Mouse (Mus musculus) thymus, postnatal 36 days (tissue): ENCODE data around the gene P2rx1.

Experiments
- DNase-seq, 2 experiments: peaks; one replicate each; pipeline ENCODE4 v3.0.0; 2022; ENCODE audit warnings: mixed read lengths in 2 of 2

P2rx1 gene

DNA sequence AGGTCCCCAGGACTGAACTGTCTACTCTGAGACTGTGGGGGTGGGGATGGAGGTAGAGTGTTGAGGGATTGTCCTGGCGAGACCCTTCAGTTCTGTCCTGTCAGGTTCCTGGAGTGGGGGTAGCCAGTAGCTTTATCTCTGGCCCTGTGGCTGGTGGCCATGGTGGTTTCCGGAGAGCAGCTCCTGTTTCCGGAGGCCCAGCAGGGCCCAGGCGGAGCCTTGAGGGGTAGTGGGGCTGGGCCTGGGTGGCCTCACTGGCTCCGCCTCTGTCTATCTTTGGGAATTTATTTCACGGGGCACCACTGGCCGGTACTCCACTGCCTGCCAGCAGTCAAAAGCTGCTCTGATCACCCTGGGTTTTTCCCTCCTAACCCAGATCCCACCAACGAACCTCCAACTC, at the start of gene P2rx1:
P2rx1 (plus strand) TSS at position 333 of the 400 bp plus-strand sequence.
- no peak for DNase-seq

DNA sequence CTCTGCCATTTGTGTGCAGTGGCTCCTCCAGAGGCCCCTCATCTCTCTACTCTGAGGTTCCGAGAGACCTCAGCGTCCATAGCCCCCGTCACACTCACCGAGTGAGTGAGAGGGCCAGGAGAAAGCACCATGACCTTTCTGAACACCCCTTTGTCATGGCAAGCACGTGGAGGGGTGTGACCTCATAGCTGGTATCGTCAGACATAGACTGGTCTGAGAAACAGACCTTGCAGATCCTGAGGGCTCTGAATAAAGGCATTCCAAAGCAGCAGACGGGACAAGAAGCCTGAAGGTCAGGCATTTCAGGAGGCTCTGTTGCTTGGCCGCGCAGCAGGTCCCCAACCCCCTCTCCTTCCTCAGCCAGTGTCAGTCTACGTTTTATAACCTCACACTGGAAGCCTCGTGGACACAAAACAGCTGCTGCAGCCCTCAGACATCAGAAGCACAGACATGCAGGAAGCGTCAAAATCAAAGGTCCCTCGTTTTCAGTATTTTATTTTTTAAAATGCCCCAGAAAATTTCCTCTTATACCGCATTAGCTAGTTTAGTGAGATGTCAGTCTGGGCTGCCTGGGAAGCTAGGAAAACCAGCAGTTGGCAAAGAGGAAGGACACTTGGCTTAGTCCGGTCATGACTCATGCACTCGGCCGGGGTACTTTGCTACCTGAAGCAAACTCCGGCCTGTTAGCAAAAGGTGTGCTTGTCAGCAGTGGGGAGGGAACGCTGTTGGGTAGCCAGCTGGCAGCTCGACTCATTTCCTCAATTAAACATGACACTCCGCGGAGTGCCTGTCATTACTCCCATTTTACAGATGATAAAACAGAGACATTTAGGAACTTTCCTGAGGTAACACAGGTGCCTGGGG, 47.5 kb upstream of the P2rx1 start:
- DNase-seq, result no peak

DNA sequence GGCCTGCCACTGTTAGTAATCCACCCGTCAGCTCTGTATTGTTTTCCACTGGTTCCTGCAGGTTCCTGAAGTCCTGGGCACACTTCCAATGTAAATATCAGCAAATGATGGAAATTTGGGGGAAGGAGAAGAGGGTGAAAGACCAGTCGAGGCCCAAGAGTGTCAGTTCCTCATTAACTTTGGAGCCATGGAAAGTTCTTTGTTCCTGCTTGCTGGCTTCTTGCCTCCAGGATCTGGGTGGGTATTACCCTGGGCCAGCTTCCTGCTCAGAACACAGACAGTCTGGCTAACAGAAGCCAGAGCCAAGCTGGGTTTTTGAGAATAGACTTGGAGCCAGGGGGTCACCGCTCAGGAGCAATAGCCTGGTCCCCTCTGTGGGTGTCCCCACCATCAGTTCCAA, 46.7 kb upstream of the P2rx1 start:
- DNase-seq, result no peak

DNA sequence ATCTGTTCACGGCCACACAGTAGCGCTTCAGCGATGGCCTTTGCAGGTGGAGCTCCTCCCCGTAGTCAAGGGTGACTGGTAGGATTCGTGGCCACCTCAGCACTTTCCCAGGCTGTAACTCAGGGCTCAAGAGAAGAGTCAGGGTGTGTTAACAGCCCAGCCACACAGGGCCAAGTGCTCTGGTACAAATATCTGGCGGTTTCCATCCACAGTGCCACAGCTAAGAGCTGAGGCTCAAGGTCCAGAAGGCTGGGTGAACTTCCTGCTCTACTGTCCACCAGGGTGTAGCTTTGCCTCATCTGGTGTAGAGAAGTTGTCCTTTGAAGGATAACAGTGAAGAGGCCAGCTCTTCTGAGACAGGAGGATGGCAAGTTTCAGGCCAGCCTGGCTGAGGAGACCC, 46.2 kb upstream of the P2rx1 start:
- no peak for DNase-seq

DNA sequence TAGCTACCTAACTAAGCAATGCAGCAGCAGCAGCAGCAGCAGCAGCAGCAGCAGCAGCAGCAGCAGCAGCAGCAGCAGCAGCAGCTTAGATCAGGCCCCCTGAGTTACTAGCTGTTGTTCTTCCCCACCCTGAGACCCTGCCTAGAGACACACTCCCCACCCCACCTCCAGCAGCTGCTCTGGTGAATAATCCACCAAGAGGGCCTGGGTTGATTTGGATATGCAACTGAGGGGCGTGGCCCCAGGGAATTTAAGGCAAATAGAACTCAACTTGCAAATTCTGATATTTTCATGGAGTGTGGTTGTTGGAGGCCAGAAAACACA, 45.8 kb upstream of the P2rx1 start:
- DNase-seq, result no peak

DNA sequence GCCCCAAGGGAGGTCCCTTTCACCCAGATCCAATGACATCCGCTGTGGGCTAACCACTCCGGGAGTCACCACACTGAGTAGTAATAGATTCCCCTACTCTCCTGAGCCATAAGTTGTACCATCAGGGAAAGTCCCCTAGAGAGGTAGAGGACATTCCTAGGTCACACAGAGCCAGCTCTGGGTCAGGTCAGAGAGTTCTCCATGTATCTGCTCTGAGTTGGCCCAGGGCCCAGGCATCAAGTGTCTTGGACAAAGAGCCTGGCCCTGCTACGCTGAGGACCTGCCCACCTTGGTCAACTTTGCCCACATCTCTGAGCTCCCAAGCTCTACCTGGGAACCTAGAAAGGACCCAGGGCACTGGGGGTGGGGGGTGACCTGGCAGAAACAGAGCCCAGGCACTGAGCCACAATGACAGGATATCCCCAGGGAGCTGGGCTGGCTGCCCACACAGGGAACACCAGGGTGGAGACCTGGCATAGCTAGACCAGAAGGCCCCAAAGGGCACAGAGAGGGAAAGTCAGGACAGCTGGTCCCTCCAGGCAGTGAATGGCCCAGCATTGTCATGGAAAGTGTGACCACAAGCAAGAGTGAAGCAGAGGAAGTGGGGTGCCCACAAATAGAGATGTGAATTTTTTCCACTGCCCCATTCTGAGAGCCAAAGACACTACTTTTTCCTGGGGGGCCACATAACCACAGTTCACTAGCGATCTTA, 45.3 kb upstream of the P2rx1 start:
- DNase-seq, result no peak

DNA sequence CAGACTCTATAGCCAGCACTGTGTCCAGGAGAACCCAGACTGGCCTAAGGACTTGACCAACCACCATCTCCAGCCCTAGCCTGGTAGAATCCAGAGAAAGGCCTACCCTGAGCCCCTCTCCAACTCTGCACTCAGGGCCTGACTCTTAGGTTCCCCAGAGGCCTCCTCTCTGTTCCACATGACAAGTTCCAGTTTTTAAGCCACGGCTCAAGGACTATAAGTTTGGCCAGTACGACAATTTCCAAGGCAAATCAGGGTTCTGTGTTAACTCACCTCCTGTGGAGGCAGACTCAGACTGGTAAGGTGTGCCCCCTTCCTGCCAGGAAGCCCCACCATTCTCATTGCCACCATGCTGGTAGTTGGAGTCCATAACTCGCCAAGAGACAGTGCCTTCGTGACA, 44.7 kb upstream of the P2rx1 start:
- DNase-seq, result no peak

DNA sequence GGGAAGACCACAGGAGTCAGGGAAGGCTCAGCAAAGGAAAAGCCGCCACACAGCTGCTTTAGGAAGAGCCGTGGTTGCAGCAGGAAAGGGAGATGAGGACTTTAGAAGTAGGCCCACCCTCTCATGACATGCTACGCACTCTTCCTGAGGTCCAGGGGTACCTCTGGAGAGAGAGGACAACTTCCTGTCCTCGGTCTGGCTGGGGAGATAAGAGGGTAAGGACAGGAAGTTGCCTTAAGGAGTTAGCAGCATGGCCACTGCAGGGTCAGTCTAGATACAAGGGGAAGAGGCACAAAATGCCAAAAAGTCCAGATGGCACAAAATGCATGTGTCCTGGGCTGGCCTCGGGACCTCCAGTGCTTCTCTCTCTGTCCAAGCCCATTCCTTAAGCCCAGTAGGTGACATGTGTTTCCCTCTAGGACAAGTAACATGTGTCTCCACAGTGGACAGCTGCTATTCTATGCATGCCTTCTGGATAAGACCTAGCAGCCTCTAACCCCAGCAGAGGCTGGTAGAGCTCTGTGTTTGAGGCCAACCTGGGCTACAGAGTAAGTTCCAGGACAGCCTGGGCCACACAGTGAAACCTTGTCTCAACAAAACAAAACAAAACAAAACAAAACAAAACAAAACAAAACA, 43.4 kb upstream of the P2rx1 start:
- DNase-seq, result no peak

DNA sequence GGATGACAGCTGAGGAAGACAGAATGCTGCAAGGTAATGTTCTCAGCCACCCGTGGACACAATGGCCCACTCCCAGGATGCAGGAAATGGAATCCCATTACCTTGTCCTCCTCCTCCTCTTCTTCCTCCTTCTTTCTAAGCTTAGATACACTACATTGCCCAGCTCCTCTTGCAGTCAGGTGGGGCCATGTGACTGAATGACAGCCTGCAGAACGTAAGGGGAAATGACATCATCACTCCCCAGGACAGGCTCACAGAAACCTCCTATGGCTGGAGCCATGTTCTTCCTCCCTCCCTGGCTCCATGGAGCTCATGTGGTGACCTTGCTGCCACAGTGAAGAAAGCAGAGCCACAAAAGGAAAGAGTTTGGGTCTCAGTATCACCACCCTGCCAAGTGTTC, 41.6 kb upstream of the P2rx1 start:
- no peak for DNase-seq

DNA sequence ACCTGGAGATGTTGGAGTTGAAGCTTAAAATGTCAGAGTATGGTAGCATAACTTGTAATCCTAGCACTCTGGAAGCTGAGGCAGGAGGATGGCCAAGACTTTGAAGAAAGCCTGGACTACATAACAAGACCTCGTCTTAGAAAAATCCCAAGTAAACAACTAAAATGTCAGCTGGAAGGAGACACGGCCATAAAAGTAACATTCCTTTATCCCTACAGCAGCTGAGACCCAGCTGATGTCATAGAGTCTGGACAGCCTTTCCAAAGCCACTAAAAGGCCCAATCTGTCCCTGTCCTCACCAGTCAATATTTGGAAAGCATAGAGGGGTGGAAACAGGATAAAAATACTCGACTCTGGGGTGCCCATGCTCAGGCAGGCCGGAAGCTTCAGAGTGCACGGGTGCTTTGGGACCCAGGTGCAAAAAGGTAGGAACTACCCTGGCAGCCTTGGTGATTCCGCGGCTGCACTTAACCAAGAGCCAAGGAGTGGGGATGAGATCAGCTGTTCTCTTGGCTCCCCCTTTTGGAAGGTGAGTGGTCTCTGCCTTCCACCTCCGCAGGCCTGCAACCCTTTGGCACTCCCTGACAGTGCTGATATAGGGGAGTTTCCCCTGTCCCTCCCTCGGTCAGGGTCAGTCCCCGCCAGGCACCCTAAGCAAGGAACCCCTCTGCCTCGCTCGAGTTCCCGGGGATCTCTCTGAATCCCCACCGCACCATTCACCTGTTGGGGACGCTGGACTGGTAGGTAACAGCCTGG, 38.8 kb upstream of the P2rx1 start:
- peak; percentile 35 to 46 for DNase-seq

DNA sequence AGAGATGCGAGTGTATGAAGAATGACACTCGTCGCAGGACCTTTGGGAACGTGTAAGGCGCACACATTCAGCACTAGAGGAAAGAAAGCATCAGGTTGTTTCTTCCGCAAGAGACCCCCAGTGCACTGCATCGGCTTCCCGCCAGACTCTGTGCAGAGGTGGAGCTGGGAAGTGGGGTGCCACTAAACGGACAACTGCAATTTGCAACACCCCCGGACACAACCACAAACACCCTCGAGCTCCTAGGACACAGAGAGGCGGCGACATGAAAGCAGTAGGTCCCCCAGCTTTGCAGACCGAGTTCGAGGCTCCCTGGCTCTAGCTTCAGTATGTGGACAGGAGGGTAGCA, 38.2 kb upstream of the P2rx1 start:
- DNase-seq, result no peak

DNA sequence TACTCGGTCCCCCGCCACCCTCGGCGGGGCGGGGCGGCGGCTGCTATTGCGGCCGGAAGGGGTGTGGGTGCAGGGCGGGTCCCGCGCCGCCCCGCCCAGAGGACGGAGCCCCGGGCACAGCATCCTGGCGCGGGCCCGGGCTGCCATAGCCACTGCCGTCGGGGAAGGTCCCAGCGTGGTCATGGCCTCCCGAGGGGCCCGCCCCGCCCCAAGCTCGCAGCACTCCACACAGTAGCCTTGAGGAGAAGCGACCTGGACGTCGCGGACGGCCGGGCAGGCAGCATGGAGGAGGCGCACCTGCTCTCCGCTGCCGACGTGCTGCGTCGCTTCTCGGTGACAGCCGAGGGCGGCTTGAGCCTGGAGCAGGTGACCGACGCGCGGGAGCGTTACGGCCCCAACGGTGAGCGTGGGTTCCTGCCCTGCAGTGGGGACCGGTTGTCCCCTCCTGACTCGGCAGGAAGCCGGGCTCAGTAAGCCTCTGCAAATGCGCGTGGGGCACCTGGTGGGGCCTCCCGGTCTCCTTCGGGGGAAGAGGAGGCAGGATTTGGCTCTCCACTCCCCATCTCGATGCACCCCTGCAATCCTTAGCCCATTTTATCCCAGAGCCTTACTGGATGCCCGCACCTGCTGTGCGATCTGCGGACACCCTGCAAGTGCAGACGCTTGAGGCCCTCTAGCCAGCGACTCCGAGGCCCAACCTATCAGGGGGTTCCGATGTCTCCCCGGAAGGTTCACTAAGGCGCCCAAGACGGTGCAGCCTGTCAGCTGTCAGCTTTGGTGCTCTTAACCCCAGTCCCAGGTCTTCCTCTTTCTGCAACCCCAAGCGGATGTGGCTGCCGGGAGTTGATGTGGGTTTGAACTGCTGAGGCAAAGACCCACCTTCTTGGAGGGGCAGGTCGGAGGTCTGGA, 37.6 kb upstream of the P2rx1 start, which contains the start of gene Atp2a3:
Atp2a3 (plus strand) TSS at position 98 of the 909 bp plus-strand sequence.
- DNase-seq, result peak; percentile 88 to 93

DNA sequence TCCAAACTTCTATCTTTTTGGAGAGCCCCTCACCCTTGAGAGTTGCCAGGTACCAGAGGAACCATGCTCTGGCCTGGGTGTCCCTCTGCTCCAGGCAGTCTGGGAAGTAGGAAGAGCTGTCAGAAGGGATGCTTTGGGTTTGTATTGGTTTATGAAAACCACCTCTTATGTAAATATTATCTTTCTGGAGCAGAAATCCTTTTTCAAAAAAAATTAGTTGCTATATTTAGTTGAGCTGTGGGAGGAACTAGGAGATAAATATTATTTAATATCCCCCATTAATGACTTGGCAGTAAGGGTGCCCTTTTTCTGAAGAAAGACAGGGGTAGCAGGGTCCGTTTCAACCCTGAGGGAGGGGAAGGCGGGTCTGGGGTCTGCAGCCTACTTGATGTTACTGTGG, 36.5 kb upstream of the P2rx1 start:
- no peak for DNase-seq

DNA sequence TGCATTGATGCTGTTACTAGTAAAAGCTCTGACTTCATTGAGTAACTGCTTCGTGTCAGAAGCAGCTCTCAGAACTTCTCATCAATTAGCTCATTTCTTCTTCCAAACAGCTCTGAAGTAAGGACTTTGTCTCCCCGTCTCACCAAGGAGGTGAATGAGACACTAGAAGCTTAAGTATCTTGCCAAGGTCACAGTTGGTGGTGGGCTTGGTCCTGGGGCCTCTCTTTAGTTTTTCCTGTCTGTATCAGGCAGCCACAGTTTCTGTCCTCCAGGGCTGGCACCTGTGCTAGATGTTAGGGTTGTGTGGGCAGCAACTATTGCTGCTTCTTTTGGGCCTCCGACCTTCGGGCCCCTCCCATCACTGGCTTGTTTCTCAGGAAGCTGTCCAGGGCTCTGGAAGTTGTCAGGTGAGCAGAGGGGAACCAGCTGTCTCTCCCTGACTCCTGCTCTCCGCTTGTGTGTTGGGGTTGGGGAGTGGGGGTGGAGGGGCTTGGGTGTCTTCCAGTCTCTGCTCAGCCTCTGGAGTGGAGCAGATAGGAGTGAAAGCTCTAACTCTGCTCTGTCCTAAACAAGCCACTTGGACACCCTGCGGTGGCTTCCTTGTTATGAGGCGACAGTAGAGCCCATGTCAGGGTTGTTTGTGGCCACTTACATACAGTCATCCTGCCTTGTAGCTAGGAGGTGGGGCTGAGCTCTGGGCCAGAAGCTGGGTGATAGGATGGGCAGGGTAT, 35.7 kb upstream of the P2rx1 start:
- peak; percentile 29 to 37 for DNase-seq

DNA sequence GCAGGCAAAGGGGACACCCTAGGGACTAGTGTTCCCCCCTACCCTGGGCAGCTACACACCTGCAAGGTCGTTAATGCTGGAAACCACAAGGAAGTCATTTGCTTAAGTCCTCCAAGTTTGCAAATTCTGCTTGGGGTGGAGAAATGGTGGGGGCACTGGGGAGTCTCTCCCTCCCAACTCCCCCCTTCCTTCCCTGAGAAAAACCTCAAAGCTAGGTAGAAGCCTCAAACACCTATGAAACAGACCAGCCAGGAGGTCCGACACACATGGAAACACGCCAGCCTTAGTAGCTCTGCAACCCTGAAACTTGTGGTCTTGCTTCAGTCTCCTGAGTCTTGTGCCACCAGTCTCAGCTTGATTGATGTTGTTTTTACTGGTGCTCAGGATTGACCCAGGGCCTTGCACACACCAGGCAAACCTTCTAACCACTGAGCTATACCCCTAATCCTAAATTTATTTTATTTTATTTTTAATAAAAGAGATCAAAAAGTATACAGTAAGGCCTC, 35.1 kb upstream of the P2rx1 start:
- no peak for DNase-seq

DNA sequence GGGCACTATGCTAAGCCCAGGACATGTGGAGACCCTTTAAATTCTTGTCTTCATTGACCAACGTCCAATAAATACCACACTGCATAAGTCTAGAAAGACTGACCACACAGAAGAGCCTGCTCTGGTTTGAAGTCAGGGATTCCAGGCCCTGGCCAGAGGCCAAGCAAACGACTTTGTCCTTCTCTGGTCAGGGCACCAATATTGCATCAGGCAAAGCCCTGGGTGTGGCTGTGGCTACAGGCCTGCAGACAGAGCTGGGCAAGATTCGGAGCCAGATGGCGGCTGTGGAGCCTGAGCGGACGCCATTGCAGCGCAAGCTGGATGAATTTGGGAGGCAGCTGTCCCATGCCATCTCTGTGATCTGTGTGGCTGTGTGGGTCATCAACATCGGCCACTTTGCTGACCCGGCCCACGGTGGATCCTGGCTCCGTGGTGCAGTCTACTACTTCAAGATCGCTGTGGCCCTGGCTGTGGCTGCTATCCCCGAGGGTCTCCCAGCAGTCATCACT, 23.9 kb upstream of the P2rx1 start:
- no peak for DNase-seq

DNA sequence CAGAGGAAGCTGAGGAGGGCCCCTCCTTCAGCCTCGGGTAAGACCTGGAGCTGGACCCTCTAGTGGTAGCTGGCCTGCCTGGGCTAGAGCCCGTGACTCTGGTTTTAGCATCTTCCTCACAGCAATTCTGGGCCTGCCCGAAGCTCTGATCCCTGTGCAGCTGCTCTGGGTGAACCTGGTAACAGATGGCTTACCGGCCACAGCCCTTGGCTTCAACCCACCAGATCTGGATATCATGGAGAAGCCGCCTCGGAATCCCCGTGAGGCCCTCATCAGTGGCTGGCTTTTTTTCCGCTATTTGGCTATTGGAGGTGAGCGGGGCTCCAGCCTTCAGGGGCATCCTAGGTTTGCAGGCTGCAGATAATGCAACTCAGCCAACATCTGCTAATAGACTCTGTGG, 16.4 kb upstream of the P2rx1 start:
- DNase-seq, result no peak

DNA sequence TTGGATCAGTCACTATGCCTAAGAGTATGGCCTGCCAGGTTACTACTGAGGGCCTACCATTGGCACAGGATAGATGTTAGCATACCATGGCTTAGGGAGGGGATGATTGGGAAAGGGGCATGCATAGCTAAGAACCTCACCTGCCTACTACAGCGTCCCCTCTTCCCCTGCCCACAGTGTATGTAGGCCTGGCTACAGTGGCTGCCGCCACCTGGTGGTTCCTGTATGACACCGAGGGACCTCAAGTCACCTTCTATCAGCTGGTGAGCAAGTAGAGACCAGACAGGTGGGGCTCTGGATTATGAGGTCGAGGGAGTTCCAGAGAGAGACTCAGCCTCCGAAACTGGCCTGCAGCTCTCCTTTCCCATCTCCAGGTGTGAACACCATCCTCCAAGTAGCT, 15.6 kb upstream of the P2rx1 start:
- DNase-seq, result peak; percentile 42 to 52

DNA sequence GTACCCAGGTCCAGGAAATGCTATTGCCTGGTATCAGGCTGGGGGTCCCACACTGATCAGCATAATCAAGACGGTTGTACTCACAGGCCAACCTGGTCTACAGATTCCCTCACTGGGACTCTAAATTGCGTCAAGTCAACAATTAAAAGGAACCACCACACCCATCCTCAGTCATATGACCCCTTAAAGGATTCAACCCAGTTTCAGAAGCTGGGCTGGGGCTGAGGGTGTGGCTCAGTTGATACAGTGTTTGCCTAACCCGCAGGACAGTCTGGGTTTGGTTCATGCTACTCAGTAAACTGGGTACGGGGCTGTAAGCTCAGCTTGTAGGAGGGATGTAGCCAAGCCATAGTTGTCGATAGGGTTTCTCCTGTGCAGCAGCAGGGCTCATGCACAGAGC, 12.2 kb upstream of the P2rx1 start:
- no peak for DNase-seq

DNA sequence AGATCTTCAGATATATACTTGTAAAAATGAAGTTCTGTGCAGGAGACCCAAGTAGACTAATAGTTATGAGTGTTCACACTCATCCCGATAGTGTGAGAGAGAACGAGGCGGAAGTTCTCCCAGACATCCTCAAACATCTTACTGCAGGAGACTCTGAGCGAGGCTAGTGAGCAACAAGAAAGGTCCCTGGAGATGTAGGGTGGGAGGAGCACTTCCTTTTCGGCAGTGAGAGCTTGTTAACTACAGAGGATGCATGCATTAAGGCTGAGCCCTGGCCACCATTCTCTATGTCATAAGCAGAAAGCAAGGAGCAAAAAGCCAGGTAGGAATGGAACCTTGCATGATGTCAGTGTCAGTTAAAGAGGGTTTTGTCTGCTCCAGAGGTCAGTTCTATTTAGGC, 11.7 kb upstream of the P2rx1 start:
- DNase-seq, result no peak

DNA sequence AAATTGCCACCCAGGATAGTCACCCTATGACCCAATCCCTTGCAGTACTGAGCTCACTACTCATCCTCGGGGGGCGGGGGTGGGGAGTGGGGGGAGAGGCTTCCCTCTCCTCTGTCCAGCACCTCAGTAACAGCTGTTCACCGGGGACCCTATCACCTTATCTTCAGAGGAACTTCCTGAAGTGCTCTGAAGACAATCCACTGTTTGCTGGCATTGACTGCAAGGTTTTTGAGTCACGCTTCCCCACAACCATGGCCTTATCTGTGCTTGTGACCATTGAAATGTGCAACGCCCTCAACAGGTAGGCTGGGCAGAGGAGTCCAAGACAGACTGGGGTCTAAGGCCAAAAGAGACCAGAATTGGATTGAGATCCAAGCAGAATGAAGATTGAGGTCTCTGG, 11.1 kb upstream of the P2rx1 start:
- DNase-seq, result no peak
